Mouse (Mus musculus) inflammation-experienced regulatory T-cells, adult 16 weeks (primary cell): ENCODE data around the gene Syt3. TPM values are rescaled to one million over a fixed set of nuclear protein-coding genes. Genes with fewer than 3 reads are reported as not detected.

Experiments
- polyA plus RNA-seq: library from polyadenylated mRNA; unstranded; fragments of 100-300 nt; shearing (Covaris generic); gene quantifications from one replicate; pipeline ENCODE4 v1.2.1, GENCODE M21; 2017

Gene Syt3
- polyA plus RNA-seq, result 0.43 TPM

DNA sequence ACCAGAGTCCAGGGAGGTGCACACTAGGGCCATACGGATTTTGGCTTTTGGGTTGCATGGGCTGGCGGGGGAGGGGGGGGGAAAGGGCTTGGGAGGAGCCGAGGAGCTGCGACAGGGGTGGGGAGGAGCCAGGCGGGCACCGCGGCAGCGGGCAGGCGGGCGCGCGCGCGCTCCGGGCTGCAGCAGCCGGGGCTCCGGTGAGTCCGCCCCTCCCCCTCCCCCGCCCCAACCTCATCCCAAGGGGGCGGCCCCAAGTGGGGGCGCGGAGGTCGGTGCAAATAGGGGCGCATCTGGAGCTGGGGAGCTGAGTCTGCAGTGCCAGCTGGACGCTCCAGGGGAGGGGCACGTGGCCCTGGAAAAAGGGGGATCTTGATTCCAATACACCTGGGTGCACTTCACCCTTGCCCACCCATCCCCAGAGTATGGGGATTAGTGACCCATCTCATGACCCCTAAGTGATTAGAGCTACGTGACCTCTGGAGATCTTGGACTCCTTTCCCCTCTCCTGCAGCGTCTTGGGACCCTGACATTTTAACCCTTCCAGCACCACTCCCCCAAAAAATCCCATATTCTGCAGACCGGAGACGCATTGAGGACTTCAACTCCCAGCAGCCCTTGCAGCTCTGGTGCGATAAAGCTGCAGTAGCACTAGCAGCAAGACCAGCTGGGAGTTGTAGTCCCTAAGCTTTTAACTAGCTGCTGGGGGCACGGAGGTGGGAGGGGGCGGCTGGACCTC lies at the start of gene Syt3:
TSS of gene Syt3 (plus strand) at position 123 of the 736 bp plus-strand sequence.

DNA sequence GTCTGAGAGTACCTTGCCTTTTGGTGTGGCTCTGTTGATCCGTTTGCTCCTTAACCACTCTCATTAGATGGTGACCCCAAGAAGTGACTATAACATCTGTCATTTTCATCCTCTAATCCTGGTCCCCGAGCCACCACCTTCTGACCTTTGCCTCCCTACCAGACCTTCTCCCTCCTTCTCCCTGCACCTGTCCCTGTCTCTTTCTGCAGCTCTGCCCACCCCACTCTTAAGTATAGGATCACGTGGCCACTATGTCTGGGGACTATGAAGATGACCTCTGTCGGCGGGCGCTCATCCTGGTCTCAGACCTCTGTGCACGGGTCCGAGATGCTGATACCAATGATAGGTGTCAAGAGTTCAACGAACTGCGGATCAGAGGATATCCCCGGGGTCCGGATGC lies 1.8 kb downstream of the Syt3 start, which contains the start of gene 1700008O03Rik:
TSS of gene 1700008O03Rik (minus strand) at position 101 of the 400 bp plus-strand sequence.

DNA sequence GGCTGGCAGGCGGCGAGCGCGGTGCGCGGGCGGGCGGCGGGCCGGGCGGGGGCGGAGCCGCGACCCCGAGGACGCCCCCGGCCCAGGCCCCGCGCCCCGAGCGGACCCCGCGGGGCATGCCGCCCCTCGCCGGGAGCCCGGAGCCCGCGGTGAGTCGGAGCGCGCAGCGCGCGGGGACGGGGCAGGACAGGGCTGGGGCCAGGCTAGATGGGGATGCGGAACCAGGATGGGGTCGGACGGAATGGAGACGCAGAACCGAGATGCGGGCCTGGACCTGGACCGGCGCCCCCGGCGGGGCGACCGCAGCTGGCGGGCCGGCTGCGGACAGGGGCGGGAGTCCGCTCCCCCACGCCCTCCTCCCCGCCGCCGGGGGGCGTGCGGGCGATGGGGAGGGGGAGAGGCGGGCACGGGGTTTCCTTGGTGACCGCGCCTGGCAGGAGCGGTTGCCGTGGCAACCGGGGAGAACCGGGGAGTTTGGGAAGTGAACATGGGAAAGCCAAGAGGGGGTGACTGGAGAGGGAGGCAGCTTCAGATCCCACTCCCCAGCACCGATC lies 45.1 kb downstream of the Syt3 start, which contains the start of gene Lrrc4b:
TSS of gene Lrrc4b (plus strand) at position 51 of the 554 bp plus-strand sequence.

Other genes with a start within 250 kb of the Syt3 start
- gene Klk1b16, start 247.3 kb upstream of the Syt3 start, polyA plus RNA-seq, result not detected
- not detected for gene Klk1b24, start 195.9 kb upstream of the Syt3 start, polyA plus RNA-seq
- gene Klk1b3, start 185.9 kb upstream of the Syt3 start, polyA plus RNA-seq, result not detected
- not detected for gene Klk1b4, start 176.7 kb upstream of the Syt3 start, polyA plus RNA-seq
- gene Klk1b5, start 168.2 kb upstream of the Syt3 start, polyA plus RNA-seq, result not detected
- gene Klk1, start 158.7 kb upstream of the Syt3 start, polyA plus RNA-seq, result not detected
- not detected for gene Gm36864, start 147.9 kb upstream of the Syt3 start, polyA plus RNA-seq
- 1.4 TPM for gene 1700028J19Rik, start 137.4 kb upstream of the Syt3 start, polyA plus RNA-seq
- 201 TPM for gene 2410002F23Rik, start 137.4 kb upstream of the Syt3 start, polyA plus RNA-seq
- gene Acp4, start 126.7 kb upstream of the Syt3 start, polyA plus RNA-seq, result 0.27 TPM
- not detected for gene Gm15517, start 122.7 kb upstream of the Syt3 start, polyA plus RNA-seq
- 0.45 TPM for gene Clec11a, start 77.2 kb upstream of the Syt3 start, polyA plus RNA-seq
- gene Shank1, start 73.8 kb upstream of the Syt3 start, polyA plus RNA-seq, result 0.26 TPM
- gene 1700008O03Rik, start 1.7 kb downstream of the Syt3 start, polyA plus RNA-seq, result 1.3 TPM
- gene Lrrc4b, start 44.9 kb downstream of the Syt3 start, polyA plus RNA-seq, result not detected
- gene Aspdh, start 81.3 kb downstream of the Syt3 start, polyA plus RNA-seq, result not detected
- 137 TPM for gene Josd2, start 83.9 kb downstream of the Syt3 start, polyA plus RNA-seq
- 187 TPM for gene Emc10, start 112.4 kb downstream of the Syt3 start, polyA plus RNA-seq
- 1.1 TPM for gene Fam71e1, start 112.5 kb downstream of the Syt3 start, polyA plus RNA-seq
- 0.11 TPM for gene Mybpc2, start 140.6 kb downstream of the Syt3 start, polyA plus RNA-seq
- gene Spib, start 148.0 kb downstream of the Syt3 start, polyA plus RNA-seq, result 3.6 TPM
- gene Pold1, start 164.7 kb downstream of the Syt3 start, polyA plus RNA-seq, result 81.1 TPM
- gene Nr1h2, start 169.8 kb downstream of the Syt3 start, polyA plus RNA-seq, result 160 TPM
- 2.7 TPM for gene Napsa, start 188.3 kb downstream of the Syt3 start, polyA plus RNA-seq
- gene Kcnc3, start 206.6 kb downstream of the Syt3 start, polyA plus RNA-seq, result not detected